Mouse (Mus musculus) skeletal muscle tissue, postnatal 0 days (tissue): ENCODE measurements around the gene Tmx2. TPM values are rescaled to one million over a fixed set of nuclear protein-coding genes. Genes with fewer than 3 reads are reported as not detected.

ENCODE experiments used
- polyA plus RNA-seq: library from polyadenylated mRNA; unstranded; fragments of >200 nt; fragmentation: Nextera tagmentation; extraction: Ambion mirVana; gene quantifications from 2 replicates; pipeline ENCODE4 v1.2.1, GENCODE M21; 2015

Gene Tmx2
- 55.8 and 69.9 TPM in 2 replicates for polyA plus RNA-seq

DNA sequence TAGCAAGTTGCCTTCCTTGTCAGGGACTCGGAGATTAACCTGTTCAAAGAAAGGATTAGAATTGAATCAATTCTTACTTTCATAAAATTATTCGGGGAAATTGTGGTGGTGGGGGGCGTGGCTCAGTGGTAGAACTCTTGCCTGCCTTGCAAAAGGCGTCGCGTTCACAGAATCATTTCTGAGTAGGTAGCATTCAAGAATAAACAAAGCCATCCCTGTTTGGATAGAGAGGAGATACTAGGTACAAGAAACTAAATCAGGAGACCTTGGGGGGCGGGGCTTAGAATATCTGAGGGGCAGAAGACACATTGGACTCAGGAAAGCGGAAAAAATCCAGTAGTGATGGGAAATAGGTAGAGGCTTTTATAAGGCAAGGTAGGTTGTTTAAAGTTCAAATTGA lies at the start of gene Tmx2:
Gene Tmx2, minus strand, starts transcription at position 125 of the 400 bp plus-strand sequence.

DNA sequence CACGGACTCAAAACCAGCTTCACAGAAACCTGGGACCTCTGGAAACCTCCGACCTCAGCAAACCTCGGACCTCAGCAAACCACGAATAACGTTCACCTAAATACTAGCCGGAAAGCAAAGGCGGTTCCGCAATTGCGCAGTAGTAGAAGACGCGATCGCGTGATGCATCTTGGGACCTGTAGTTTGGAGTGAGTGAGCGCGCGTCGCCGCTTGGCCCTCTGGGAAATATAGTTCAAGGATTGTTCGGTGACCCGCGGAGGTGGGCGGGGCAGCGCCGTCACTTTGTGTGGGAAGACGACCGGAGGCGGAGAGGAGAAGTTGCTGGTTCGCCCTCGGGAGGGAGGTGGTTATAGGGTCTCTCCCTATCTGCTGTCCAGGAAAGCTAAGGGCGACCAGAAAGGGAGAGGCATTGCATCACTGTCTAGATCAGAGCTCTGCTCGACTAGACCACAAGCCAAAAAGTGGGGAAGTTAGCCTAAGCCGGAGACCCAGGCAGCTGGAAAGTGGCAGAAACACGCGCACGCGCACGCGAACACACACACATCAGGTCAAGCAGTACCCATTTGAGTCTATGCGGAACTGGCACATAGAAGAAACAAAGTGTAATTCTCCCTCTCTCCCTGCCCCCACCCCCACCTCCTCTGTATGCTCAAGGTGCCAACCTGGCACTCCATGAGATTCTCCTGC lies 48.4 kb upstream of the Tmx2 start, which contains the start of gene Clp1:
Gene Clp1, minus strand, starts transcription at position 179 of the 687 bp plus-strand sequence.

GRCm38 (mm10) chr2:84714811-84715561 lies 36.0 kb upstream of the Tmx2 start, which contains the start of gene Zdhhc5:
Zdhhc5 (minus strand) TSS chr2:84715180.

DNA sequence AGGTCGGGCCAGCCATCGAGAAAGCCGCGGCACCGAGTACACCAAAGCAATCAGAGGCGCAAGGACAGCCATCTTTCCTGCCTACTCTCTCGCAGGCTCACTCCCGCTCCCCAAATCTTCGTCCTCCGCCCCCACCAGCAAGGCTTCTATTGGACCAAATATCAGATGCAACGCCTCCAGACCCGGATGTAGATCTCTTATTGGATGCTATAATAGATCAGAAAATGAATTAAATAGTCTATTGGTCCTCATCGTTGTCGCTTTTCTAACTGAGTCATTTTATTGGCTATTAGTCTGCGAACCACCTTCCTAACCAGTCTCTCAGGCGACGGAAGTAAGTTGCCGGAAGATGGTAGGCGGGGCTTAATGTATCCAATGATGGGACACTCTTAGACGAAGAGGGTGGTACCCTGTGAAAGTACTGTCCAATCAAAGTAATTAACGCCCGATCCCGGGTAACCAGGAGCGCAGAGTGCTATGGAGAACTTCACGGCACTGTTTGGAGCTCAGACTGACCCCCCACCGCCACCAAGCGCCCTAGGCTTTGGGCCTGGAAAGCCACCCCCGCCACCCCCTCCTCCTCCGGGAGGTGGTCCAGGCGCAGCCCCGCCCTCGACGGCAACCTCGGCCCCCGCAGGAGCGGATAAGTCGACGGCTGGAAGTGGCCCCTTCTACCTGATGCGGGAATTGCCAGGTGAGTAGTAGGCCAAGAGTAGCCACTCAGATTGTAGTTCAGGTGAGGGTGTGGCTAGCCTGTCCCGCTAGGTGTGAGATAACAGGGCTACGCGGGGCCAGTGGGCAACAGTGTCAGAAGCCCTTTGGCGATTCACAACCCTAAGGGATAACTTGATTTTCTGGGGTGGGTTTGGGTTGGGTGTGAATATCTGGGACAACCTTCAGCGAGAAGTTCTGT lies 716 bp downstream of the Tmx2 start, which contains the start of the genes Gm28635 and Med19:
Gene Gm28635, minus strand, starts transcription at position 74 of the 913 bp plus-strand sequence.
Gene Med19, plus strand, starts transcription at position 435 of the 913 bp plus-strand sequence.

GRCm38 (mm10) chr2:84670569-84670933 lies 8.4 kb downstream of the Tmx2 start, which contains the start of gene Selenoh:
Selenoh (minus strand) TSS chr2:84670770.

DNA sequence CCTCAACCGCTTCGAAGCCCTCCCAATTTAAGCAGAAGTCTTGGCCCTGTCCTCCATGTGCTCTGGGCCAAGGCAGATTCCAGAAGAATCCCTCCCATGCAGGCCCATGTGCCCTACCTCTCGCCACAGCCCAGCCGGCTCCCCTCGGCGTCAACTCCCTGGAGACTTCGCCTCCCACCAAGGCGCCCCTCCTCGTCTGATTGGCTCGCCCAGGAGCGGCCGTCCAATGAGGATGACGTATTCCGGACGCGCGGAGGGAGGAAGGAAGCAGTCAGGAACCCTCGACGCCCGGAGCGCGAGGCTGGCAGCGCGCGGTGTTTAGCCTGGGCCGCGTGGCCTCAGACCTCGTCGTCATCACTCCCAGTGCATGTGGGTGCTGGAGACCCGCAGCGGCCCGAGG lies 20.1 kb downstream of the Tmx2 start, which contains the start of gene Btbd18:
Gene Btbd18, plus strand, starts transcription at position 274 of the 400 bp plus-strand sequence.

GRCm38 (mm10) chr2:84650464-84651195 lies 28.3 kb downstream of the Tmx2 start, which contains the start of gene Ctnnd1:
Ctnnd1 (minus strand) TSS chr2:84650765.

Other genes starting within 250 kb of the Tmx2 start
- 20.7 and 23.2 TPM in 2 replicates for gene Tfpi, start 202.4 kb downstream of the Tmx2 start, polyA plus RNA-seq
- gene Ctnnd1, start 28.4 kb downstream of the Tmx2 start, polyA plus RNA-seq: 21.5 and 22.2 TPM in 2 replicates
- gene Btbd18, start 20.1 kb downstream of the Tmx2 start, polyA plus RNA-seq: 0.05 and 0.08 TPM in 2 replicates
- gene Selenoh, start 8.4 kb downstream of the Tmx2 start, polyA plus RNA-seq: 60.9 and 74.7 TPM in 2 replicates
- gene Gm28635, start 1.1 kb downstream of the Tmx2 start, polyA plus RNA-seq: not detected in 2 replicates
- gene Med19, start 738 bp downstream of the Tmx2 start, polyA plus RNA-seq: 12.2 and 14.2 TPM in 2 replicates
- gene Zdhhc5, start 36.0 kb upstream of the Tmx2 start, polyA plus RNA-seq: 13.4 and 17.7 TPM in 2 replicates
- gene Clp1, start 48.2 kb upstream of the Tmx2 start, polyA plus RNA-seq: 10.5 and 12.6 TPM in 2 replicates
- 1.5 and 1.6 TPM in 2 replicates for gene Ypel4, start 54.9 kb upstream of the Tmx2 start, polyA plus RNA-seq
- 1.8 and 2.0 TPM in 2 replicates for gene Gm19426, start 64.5 kb upstream of the Tmx2 start, polyA plus RNA-seq
- gene Serping1, start 96.3 kb upstream of the Tmx2 start, polyA plus RNA-seq: 64.7 and 70.4 TPM in 2 replicates
- gene Ube2l6, start 119.7 kb upstream of the Tmx2 start, polyA plus RNA-seq: 20.2 and 24.6 TPM in 2 replicates
- gene Smtnl1, start 143.5 kb upstream of the Tmx2 start, polyA plus RNA-seq: 106 and 109 TPM in 2 replicates
- 67.6 and 83.8 TPM in 2 replicates for gene Timm10, start 147.9 kb upstream of the Tmx2 start, polyA plus RNA-seq
- 7.4 and 10.3 TPM in 2 replicates for gene Slc43a1, start 159.7 kb upstream of the Tmx2 start, polyA plus RNA-seq
- gene Rtn4rl2, start 207.6 kb upstream of the Tmx2 start, polyA plus RNA-seq: 0.45 TPM in 2 replicates